Mouse (Mus musculus) cerebellum, adult 2 months (tissue): ENCODE measurements around the gene Lce1m.

Experiments
- CTCF ChIP-seq: fragments of 200-500 bp; IDR thresholded peaks from 2 replicates; pipeline ENCODE4 v1.5.1; 2011; ENCODE audit warnings: low read depth, mild to moderate bottlenecking, control low read depth, low read length, moderate library complexity, borderline replicate concordance; ENCODE audit not compliant: insufficient read depth
- POLR2A ChIP-seq: fragments of 200-500 bp; IDR thresholded peaks from 2 replicates; pipeline ENCODE4 v1.6.1; 2011; ENCODE audit warnings: low read length, control low read depth, borderline replicate concordance; ENCODE audit not compliant: insufficient read depth

- no peak for TF ChIP-seq POLR2A
- TF ChIP-seq CTCF = no peak
Observed at GRCm38 (mm10) chr3:93021171-93021570, 2.3 kb upstream of the Lce1m start.
